Mouse (Mus musculus) adipocyte (in vitro differentiated cells): ENCODE data around the gene Cacna1c.

Source experiments
- DNase-seq: peaks from one replicate; pipeline ENCODE4 v3.0.0-alpha.2; 2016; ENCODE audit warnings: low spot score

The Cacna1c gene

DNA sequence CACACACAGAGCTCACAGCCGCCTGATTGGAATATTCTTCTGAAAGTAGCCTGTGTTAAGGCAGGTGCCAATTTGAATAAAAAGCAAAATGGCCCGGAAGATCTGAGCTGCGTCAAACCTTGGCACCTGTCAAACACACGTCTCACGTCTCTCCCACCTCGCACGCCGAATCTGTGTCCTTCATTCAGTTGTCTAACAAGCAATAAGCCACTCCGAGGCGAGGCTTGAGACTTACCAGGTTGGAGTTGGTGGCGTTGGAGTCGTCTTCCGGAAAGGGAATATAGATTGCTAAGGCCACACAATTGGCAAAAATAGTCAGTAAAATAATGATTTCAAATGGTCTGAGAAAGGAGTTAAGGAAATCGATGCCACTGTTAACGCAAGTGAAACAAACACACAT lies 143.9 kb downstream of the Cacna1c start:
- DNase-seq: no peak

DNA sequence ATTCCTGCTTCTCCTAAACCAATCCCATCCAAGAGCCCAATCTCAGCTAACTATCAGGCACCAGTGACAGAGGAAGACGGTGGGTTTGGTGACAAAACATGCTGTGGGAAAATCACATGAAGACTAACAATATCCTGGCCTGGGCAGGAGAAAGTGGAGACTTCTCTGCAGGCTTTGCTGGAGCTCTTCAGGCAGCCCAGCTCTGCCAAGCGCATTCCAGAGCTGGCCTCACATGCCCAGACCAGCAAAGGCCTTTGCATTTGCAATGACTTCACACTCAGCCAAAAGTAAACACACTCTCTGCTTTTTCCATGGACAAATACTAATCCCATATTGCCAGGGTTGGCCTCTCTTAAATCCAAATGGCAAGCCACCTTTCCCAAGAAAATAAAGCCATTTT lies 144.5 kb downstream of the Cacna1c start:
- peak; percentile 64 for DNase-seq

DNA sequence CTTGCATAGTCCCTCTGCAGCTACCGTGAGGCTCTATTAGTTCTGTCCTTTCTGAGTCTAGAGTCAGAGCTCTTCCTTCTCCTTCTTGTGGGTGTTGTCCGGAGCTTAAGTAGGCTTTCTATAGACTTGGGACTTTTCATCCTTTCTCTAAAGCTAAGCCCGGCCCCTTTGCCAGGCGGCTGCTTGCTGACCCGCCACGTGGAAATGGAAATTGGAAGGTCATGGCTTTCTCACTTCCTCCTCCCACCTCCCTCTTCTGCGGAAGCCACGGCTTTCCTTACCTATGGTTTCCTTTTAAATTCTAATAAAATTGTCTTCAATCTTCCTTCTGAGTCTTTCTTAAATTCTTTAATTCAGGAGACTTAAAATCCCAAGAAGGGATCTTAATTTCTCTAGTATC lies 148.9 kb downstream of the Cacna1c start:
- DNase-seq: no peak

DNA sequence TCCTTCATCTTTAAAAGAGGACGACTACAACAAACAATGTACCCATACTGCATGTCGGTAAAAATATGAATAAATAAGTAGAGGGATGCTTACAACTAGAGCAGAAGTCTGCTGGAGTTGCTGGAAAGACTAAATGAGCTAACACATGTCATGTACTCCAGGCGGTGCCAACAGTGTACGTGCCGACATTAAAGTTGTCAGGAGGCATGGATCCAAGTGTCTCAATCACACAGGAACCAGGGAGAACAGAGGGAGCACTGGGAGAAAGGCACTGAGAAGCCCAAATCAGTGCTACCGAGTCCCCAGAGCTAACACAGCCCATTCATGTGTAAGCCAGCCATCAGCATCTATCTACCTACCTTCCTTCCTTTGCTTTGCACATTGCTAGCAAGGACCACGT lies 150.7 kb downstream of the Cacna1c start:
- DNase-seq: no peak

DNA sequence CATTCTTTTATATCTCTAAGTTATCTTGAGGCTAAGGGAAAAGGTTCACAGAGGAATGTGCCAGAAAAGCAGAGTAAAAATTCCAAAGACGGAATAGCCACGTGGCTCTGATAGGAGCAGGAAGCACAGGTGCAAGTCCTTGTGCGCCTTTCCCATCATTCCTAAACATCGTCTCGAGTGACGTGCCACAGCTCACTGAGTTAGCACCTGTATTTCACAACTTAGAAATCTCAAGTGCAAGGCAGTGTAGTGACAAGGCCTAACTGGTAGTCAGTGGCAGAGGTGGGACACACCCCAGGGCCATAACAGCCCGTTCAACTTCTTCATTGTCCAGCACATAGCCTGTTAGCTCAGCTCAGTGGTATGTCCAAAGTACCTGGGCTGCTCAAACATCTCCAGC lies 152.1 kb downstream of the Cacna1c start:
- DNase-seq: no peak

DNA sequence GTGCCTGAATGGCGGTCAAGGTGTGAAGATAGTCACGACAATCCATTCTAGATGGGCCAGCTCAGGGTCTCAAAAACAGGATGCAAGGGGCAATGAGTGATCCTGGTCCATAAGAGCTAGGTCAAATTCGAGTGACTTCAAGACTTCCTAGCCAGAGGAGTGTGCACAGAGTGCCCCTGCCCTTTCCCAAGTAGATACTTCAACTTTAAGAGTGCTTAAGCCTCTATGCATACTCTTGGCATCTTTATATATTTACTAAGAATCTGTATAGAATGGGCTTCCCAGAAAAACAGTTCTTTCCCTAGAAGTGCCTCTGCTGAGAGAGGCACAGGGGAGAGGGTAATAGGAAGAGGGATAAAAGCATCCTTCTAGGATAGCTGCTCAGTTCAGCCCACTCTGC lies 153.4 kb downstream of the Cacna1c start:
- no peak for DNase-seq

DNA sequence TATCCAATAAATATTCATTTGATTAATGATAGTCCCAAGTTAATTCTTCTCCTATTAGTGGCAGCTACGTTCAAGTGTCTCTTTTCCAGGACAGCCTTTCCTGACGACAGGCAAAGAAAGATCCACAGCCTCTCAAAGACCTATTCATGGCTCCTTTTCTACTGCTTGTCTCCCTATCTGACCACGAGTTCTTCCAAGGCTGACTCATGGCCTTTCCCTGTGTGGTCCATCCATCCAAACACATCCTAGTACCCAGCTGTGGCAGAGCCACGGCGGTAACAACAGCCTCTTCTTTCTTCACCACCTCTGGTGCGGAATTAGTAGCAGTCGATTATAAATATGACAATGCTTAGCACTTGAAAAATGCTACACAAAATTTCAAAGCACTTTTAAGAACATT lies 155.3 kb downstream of the Cacna1c start:
- no peak for DNase-seq

DNA sequence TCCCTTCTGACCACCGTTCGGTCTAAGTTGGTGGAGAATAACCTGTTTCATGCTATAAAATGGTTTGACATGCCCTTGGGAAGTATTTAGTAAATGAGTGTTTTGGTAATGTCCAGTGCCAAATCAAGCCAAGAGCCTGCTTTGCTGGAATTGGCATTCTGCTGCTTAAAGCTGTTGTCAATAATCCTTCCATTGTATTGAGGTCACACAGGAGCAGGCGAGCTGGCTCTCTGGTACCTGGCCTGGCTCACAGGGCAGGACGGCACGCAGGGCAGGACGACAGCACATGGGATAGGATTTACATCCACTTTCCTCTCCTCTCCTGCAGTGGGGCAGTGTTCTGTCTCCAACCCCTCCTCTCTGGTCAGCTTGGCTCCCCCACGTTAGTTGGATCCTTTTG lies 156.4 kb downstream of the Cacna1c start:
- DNase-seq: no peak

DNA sequence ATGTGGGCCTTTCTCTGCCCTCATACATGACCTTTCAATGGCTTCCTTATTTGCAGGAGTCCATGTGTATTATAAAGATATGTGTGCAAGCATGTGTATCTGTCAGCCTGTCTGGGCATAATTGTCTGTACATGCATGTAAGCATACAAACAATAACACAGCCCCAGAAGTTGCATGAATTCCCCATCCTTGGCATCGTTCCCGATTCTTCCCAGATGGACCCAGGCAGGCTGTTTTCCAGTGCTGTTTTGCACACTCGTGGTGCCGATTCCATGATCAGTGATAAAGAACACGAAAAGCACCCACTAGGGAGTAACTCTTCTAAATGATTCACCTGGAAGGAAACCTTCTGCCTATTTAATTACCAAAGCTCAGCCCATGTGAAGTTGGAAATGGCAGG lies 156.9 kb downstream of the Cacna1c start:
- DNase-seq: no peak

DNA sequence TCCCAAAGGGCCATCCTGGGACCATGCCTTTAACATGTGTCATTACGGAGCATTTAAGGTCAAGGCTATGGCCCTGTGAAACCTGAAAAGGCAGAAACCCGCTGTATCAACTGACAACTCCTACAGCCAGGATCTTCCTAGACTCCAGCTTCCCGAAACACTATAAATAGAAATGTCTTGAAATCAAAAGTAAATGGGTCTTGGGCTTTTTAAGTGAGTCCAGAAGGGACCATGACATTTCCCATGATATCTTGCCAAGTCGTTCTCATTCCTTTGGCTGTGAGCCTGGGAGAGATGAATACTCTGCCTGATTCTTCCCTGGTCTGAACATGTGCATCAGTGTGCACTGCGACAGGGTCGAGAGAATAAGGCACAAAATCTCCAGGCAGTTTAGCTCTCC lies 158.4 kb downstream of the Cacna1c start:
- peak; percentile 52 for DNase-seq

DNA sequence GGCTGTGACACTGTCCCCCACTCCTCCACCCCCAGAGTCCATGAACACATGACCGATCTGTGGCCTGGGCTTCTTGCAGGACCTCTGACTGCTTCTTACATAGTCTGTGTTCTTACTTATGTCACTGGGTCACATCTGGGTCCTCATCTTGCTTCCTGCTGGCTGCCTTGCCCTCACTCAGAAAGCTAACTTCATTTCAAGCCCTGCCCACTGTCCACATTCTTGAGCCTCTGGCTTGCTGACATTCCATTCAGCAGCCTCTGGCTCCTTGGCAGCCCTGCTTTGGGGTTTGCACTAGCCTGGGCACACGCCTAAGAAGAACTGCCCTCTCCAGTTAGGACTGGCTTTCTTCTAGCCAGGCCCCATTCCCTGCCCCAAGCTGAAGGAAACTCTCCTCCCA lies 159.2 kb downstream of the Cacna1c start:
- DNase-seq: peak; percentile 57

DNA sequence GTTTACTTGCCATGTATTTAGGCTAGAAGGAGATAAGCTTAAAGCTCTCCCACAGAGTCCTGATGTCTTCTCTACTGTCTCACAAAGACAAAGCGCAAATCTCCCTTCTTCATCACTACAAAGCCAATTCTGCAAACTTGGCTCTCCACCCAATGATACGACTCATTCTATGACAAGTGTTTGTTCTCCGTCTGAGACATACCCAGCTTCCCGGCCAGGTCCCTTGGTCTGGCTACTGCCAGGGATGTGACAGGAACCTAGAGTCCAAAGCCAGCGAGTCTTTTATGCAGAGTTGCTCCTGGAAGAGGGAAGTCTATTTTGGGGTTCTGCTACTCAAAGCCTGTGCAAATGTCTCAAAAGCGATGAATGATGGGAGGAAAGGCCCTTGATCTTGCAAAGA lies 160.9 kb downstream of the Cacna1c start:
- DNase-seq: no peak

DNA sequence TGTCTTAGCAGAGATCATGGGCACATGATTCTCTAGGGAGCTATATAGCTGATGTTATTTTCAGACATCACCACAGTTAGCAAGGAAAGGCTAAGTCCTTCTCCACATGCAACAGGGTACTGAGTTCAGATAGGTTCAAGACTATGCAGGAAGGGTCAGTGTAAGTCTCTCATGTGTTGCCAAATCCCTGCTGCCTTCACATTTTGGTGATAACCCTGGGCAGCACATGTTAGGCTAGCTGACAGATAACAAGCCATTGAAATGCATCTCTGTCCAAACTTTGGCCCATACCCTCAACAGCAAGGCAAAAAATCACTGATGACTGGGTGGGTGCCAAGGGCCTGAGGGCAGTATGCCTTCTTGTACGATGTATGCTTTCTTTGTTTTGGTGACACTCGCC lies 161.3 kb downstream of the Cacna1c start:
- DNase-seq: no peak

DNA sequence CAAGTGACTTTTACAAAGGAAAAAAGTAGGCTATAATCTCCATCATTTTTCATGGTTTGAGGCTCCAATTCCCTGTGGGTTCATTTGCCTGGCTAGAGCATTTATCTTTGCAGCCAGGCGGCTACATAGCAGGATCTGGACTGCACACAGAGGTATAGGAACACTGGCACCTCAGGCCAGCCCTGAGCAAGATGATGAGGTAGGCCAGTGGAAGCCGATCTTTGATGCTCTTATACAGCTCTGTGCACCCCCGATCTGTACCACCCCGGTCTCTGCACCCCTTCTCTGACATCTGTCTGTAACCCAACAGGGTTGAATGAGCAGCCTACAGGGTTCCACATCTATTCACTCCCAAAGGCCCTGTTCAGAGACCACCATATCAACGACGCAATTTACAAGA lies 168.3 kb downstream of the Cacna1c start:
- DNase-seq: no peak

DNA sequence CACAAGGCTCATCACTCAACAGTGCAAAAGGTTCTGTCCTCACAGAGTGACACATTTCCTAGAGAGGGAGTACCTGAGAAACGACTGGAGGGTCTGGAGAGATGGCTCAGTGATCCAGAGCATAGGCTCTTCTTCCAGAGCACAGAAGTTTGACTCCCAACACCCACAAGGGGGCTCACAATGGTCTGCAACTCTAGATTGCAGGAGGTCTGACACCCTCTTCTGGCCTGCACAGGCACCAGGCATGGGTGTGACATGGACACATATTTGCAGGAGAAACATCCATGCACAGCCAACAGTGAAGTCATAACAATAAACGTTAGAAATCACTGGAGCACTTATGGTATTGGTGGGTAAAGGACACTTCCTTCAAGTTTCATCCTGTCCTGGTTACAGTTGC lies 173.4 kb downstream of the Cacna1c start:
- no peak for DNase-seq

DNA sequence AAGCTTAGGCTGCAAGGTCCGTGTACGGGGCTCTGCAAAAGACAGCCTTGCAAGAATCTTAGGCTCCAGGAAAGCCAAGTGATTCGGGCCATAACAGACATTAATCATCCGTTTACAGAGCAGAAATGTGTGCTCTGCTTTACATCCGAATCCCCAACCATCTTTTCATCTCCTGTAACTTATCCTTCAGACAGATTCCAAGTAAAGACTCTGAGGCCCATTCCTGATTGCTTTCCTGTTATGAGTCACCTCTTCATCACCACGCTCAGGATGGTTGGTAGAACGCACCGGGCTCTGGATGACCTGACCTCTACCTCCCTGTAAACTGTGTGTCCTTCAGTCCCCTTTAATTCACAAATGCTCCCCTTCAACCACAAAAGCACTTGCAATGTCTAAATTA lies 175.0 kb downstream of the Cacna1c start:
- no peak for DNase-seq

DNA sequence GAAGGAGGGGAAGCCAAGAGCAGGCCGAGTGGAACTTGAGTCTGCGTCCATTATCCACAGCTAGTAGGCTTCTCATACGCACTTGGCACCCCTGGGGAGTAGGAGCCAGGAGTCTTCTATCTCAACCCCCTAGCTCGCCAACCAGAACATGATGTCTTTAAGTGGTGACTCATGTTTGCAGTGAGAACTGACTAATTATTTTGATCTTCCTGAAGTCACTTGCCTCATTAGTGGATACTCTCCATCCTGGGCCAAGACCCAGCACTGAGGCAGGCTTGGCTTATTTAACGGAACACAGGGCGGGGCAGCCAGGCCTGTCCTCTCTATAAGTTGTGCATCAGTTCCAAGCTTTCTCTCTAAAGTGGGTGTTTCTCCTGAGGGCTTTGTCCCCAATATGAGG lies 177.3 kb downstream of the Cacna1c start:
- DNase-seq: no peak

DNA sequence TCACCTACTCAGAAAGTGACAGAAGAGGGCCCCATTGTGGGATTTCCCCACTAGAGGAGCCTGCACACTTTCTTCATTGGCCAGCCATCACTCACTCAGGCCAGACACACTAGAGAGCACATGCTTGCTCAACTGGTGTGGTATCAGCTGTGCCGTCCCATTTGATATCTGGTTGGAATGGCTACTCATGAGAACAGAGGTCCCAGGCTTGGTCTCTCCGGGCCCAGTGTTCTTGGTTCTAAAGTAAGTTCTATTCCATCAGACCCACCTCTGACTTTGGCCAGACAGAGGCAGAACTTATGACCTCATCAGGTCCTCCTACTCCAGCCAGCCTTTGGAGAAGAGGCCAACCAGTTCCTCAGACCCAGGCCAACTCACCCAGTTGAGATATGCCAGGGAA lies 178.0 kb downstream of the Cacna1c start:
- DNase-seq: no peak

DNA sequence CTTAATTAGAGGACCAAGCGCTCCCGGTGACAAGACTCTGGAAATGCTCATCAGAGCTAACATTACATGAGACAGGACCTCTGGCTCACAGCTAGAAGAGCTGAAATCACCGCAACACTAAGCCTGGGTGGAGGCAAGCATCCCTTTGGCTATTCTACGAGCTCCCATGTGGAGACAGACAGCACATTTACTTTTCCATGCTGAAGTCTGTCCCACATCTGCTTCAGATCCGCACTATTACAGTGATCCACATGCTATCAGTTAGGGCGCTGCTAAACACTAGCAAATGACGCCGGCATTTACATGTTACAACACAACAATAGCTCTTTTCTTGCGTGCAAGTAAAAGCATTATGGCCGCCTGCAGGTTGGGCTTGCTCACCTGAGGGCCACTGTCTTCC lies 178.7 kb downstream of the Cacna1c start:
- no peak for DNase-seq

DNA sequence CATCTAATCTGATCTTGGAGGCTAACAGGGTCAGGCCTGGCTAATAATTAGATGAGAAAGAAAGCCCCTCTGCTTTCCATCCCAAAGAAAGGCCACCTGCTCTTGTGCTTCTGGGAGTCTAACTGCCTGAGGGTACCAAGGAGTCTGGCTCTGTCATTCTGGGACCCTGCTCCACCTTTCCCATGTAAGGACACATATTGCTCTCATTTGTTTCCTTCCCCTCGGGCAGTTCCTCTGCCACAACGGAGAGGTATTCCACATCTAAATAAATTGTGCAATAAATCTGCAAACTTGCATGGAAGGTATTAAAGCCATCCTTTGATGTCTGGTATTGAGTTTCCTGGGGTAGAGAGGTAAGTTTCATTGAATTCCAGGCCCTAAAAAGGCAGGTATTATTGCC lies 180.9 kb downstream of the Cacna1c start:
- no peak for DNase-seq

DNA sequence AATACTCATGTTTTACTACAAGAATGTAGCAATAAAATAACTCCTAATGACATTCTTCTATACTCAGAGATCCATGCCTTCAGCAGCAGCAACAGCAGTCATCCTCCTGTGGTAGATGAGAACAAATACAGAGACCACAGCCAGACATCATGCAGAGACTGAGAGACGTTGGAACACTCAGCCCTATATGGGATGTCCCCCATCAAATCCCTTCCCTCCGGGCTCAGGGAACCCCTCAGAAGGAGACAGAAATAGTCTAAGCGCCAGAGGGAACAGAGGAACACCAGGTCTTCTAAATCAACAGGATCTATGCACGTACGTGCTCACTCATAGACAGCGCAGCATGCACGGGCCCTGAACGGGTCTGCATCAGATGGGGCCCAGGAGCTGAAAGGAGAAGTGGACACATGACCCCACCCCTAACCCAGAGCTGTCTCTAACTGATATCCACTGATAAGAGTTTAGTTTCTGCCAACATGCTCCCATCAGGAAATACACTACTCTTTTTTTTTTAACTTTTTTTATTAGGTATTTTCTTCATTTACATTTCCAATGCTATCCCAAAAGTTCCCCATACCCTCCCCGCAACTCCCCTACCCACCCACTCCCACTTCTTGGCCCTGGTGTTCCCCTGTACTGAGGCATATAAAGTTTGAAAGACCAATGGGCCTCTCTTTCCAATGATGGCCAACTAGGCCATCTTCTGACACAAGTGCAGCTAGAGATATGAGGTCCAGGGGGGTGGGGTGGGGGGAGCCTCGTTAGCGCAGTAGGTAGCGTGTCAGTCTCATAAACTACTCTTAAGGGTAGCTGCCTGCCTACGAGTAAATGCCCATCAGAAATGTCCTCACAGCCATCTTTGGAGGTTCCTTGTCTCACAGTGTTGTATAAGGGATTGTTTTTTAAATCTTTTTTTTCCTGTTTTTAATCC lies 182.8 kb downstream of the Cacna1c start:
- DNase-seq: no peak

DNA sequence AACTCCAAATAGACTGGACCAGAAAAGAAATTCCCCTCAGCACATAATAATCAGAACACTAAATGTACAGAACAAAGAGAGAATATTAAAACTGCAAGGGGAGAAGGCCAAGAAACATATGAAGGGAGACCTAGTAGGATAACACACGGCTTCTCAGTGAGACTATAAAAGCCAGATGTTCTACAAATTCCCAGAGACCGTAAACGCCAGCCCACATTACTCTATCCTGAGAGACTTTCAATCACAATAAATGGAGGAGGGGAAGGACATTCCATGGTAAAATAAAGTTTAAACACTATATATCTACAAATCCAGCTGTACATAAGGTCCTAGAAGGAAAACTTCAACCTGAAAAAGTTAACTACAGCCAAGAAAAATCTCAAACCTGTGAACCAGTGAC lies 185.3 kb downstream of the Cacna1c start:
- DNase-seq: no peak

DNA sequence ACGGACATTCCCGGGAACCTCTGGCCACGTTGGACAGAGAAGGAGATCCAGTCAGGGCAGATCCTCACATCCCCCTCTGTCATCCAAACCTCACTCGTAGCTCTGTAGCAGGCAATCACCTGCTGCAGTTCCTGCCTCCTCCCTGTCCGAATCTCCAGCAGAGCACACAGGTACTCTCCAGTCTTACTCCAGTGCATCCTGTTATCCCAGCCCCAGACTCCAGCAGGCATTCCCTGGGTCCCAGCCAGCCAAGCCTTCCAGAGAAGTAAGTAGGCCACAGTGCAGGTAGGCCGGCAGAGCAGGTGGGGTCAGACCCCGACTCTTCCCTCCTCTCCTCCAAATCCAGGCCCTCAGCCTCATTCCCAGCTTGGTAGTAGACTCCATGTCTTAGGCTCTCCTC lies 186.7 kb downstream of the Cacna1c start:
- no peak for DNase-seq

DNA sequence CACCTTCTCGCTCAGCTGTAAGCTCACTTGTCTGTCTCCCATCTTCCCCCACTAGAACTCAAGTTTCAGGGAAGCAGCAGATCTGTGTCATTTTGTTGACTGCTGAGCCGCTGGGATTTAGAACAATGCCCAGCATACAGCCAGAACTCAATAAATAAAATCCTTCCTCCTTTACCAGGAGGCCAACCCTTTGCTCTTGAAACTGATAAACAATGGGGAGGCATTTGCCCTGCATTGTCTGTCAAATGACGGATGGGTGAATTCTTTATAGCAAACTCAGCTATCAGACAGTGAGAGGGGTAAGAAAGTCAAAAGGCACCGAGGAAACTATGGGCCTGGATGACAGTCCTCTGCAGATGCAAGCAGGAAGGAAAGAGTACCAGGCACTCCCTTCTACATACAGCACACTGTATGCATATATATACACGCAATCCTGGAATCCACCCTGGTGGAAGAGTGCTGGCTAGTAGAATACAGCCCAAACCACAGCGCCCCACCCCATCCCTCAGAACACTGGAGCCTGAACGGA lies 187.5 kb downstream of the Cacna1c start:
- no peak for DNase-seq
